Mouse (Mus musculus) embryonic fibroblast, embryonic 13.5 days (primary cell): Measurements from ENCODE around the gene Gm10961. TPM values are rescaled to one million over a fixed set of nuclear protein-coding genes. Genes with fewer than 3 reads are reported as not detected.
A peak's percentile ranks its signal among the peaks of the same experiment; 100 is the strongest.

Experiments used
- H3K27ac ChIP-seq: 2 replicates; pipeline ENCODE4 v1.5.1; 2012; ENCODE audit warnings: low read length, control low read depth, inconsistent platforms; ENCODE audit not compliant: insufficient read depth
- H3K4me1 ChIP-seq: 2 replicates; pipeline ENCODE4 v1.6.1; 2011; ENCODE audit warnings: low read length; ENCODE audit not compliant: control insufficient read depth, insufficient read depth
- H3K4me3 ChIP-seq: 2 replicates; pipeline ENCODE4 v1.5.1; 2011; ENCODE audit warnings: mild to moderate bottlenecking, control low read depth, low read length; ENCODE audit not compliant: insufficient read depth
- CTCF ChIP-seq: IDR thresholded peaks from 2 replicates; pipeline ENCODE4 v1.5.1; 2011; ENCODE audit warnings: mild to moderate bottlenecking, control low read depth, low read length, moderate library complexity, borderline replicate concordance; ENCODE audit not compliant: insufficient read depth
- POLR2A ChIP-seq: IDR thresholded peaks from 2 replicates; pipeline ENCODE4 v1.6.1; 2011; ENCODE audit warnings: low read depth, mild to moderate bottlenecking, control low read depth, low read length, moderate library complexity
- polyA plus RNA-seq: library from polyadenylated mRNA; stranded (reverse); fragments of >200 nt; gene quantifications from 2 replicates; pipeline ENCODE4 v1.2.4, GENCODE M21; 2011; ENCODE audit warnings: low read depth; ENCODE audit not compliant: missing spikeins, insufficient read length

Gm10961 gene
- polyA plus RNA-seq, 1 experiment: not detected

DNA sequence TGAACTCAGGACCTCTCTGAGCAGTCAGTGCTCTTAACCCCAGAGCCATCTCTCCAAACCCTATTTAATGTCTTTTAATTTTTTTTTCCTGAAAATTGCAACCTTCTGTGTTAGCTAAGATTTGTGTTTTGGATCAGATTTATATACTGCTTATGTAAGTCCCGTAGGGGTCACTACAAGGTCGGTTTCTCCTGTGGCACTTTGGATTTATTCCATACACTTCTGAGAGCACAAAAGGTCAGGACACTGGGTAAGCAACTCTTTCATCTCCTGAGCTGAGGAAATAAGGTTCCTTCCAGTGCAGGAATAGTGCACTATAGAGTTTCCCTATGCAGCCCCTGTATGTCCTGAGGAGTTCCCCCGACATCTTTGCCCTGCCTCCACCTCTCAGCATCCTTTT is 24.4 kb downstream of the Gm10961 start:
- no peak overlapping the region for H3K4me3 ChIP-seq
- TF ChIP-seq CTCF (no peak), POLR2A (no peak)
- H3K27ac ChIP-seq: no peak overlapping the region
- H3K4me1 ChIP-seq: no peaks in the 10 kb centered on the region

DNA sequence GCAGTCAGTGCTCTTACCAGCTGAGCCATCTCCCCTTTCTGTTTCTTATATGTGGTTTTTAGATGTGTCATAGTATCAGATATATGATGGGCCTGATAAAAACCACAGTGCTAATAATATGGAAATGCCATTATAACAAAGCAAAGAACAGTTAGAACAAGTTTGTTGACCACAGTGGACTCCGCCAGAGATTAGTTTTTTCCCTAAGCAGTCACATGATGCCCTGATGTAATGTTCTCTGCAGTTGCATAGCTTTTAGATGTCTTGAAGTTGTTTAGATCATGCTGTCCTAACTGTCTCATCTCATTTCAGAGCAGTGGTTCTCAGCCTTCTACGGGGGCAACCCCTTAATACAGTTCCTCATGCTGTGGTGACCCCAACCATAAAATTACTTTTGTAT is 25.0 kb downstream of the Gm10961 start:
- H3K4me1 ChIP-seq: no peaks in the 10 kb centered on the region
- H3K4me3 ChIP-seq: no peak overlapping the region
- TF ChIP-seq CTCF: no peak
- no peak for TF ChIP-seq POLR2A
- peak overlapping the region; percentile 57 for H3K27ac ChIP-seq

DNA sequence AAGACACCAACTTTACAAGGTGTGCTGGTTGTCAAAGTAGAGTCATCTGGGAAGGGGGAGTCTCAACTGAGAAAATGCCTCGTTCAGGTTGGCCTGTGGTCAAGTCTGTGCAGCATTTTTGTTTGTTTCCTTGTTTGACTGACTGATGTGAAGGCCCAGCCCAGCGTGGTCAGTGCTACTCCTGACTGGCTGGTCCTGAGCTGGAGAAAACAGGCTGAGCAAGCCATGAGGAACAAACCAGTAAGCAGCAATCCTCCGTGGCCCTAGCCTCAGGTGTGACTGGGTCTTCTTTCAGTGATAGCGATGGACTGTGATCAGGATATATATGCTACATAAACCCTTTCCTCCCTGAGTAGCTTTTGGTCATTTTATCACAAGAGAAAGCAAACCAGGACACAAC is 25.8 kb downstream of the Gm10961 start:
- TF ChIP-seq POLR2A (no peak), CTCF (no peak)

DNA sequence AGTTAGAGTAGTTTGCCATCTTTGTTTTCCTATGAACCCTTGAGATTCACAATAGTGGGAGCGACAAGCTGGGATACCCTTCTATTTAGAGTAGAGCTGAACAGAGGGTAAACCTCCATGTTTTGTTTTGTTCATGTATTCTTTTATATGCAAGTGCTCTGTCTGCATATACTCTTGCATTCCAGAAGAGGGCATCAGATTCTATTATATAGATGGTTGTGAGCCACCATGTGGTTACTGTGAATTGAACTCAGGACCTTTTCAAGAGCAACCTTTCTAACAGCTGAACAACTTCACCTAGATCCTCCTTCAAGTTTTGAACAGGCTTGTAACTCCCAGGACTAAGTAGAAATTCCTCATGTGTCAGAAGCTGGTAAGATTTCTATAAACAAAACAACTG is 27.9 kb downstream of the Gm10961 start:
- Histone ChIP-seq H3K27ac (no peak overlapping the region), H3K4me1 (no peaks in the 10 kb centered on the region), H3K4me3 (no peak overlapping the region)
- TF ChIP-seq CTCF (no peak), POLR2A (no peak)

More for the DNA sequence above, 25.8 kb downstream of the Gm10961 start:
- Histone ChIP-seq H3K4me3 (no peak overlapping the region), H3K4me1 (no peaks in the 10 kb centered on the region), H3K27ac (peak overlapping the region; percentile 57; the same call in 1 of the 2 replicates)

DNA sequence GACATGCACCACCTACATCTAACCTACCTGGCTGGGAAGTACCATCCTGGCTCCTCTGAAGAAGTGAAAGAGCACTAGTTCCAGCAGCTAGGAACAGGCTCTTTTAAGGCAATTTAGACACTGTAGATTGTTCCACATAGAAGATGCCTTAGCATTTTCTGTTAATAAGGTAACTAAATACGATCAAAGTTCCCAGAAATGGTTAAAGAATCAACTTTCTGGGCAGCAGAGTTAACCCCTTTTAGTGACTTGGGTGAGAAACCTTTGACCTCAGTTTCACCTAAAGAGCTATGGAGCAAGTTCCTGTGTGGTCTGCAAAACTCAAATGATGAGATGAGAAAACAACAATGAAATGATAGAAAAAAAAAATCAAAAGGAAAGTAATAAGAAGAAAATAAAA is 33.5 kb downstream of the Gm10961 start:
- Histone ChIP-seq H3K4me3 (no peak overlapping the region), H3K4me1 (no peaks in the 10 kb centered on the region), H3K27ac (no peak overlapping the region)
- no peak for TF ChIP-seq POLR2A

DNA sequence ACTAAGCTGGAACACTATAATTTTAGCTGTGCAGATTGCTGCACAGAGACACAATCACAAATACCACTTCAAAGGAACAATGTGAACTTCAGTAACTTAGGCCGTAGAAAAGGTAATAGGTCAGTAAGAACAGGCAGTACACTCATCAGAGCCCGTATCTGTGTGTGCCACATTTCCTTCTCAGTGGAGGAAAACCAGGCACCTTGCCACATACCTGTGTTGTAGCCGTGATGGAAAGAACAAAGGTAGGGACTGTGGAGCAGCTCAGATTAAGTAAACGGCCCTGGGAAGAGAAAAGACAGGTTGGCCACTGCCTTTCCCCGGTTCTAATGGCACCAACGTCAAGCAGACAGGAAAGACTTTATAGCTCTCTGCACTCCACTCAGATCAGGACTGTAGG is 36.3 kb downstream of the Gm10961 start:
- TF ChIP-seq POLR2A: no peak
- TF ChIP-seq CTCF: no peak
- Histone ChIP-seq H3K27ac (no peak overlapping the region), H3K4me3 (no peak overlapping the region), H3K4me1 (0 out of 2 replicates have a peak, but pooled peaks cover 2% of the 10 kb centered on the region)

DNA sequence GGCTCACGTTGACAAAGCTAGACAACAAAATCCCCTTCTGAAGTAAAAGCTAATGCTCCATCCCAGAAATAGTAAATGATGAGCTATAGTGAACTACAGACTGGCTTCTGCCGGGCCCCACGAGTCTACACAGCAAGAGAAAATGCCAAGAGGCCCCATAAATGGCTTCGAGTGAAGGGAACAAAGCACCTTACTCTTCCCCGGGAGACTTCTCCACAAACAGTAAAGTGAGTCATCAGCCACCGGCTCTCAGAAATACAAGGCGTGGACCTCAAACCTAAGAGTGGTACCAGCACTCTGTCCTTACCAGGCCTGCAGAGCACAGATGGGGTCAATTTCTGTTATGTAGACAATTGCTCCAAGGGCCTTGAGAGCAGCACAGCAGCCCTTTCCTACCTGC is 37.7 kb downstream of the Gm10961 start:
- no peak overlapping the region for H3K27ac ChIP-seq
- H3K4me1 ChIP-seq: 0 out of 2 replicates have a peak, but pooled peaks cover 2% of the 10 kb centered on the region
- TF ChIP-seq CTCF (no peak), POLR2A (no peak)
- no peak overlapping the region for H3K4me3 ChIP-seq

DNA sequence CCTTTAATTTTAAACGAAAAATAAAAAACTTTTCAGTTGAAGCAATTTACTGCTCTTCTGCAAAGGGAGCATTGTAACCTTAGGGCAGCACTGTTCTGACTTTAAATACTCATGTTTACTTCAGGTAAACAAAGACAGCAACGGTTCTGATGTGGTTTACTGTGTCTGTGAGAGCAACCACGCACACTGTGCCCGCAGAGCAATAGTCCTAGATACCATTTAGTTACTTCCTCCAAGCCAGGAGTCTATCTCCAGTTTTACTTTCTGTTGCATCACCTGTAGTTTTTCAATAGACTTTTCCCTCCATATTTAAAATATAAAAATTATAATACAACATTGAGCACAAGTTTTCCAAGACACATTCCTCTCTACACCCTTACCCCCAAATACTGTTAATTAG is 39.4 kb downstream of the Gm10961 start:
- TF ChIP-seq POLR2A (no peak), CTCF (no peak)
- Histone ChIP-seq H3K4me1 (peaks cover 2% of the 10 kb centered on the region; the same call in 1 of the 2 replicates), H3K4me3 (no peak overlapping the region), H3K27ac (no peak overlapping the region)

DNA sequence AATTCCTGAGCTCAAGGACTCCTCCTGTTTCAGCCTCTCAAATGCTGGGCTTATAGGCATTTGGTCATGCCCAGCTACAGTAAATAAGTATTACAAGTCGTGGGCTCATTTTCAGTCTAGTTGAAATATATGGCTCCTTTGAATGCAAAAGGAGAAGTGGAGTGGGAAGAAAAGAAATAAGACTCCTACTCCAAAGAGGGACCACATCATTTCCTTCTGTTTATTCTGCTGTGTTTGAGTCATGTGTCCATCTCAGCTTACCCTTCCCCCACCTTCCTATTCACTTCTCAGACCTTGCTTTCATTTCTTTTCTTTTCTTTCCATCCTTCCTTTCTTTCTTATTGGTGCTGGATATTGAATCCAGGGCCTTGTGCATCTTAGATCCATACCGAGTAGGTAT is 40.4 kb downstream of the Gm10961 start:
- no peak overlapping the region for H3K27ac ChIP-seq
- no peak for TF ChIP-seq CTCF
- TF ChIP-seq POLR2A: no peak
- no peak overlapping the region for H3K4me3 ChIP-seq
- peaks cover 2% of the 10 kb centered on the region; the same call in 1 of the 2 replicates for H3K4me1 ChIP-seq

DNA sequence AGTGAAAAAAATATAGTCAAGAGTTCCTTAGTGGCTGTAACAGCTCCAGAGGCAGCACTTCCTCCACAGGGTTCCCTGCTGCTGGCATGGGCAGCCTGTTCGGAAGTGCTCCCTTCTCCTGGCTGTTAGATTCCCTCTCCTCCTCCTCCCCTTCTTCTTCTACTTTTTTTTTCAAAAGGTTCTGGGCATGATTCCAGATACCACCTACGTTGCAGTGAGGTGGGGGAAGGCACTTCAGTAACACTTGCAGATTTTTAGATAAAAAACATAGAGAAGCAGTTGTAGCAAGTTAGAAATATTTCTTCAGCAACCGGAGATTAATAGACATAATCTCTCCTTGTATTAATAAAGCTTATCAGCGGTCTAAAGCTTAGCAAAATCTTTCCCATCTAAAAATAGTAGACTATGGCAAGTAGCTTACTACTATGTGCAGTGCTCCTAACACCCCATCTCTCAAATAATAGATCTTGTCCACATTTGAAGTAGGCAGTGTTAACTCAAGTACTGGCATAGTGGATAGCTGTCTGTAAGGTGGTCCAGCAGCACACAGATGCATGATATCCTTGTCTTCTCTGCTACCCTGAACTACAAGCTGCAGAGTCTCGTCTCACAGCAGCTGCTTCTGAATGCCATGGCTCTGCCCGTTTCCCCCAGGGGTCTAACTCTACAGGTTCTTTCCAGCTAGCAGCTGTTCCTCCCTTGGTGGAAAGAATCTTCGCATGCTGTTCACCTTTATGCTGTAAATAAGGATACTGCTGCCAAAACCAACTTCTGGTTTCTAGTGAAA is 49.9 kb downstream of the Gm10961 start:
- Histone ChIP-seq H3K4me1 (peaks cover 22% of the 10 kb centered on the region), H3K27ac (0 out of 2 replicates have a peak overlapping the region, but pooled peaks have one; percentile 2), H3K4me3 (no peak overlapping the region)
- TF ChIP-seq POLR2A (no peak), CTCF (no peak)

Other genes starting within 250 kb of the Gm10961 start
- gene Kcnc4, start 171.8 kb upstream of the Gm10961 start, polyA plus RNA-seq: not detected in 2 replicates
- gene Slc6a17, start 113.3 kb upstream of the Gm10961 start, polyA plus RNA-seq: 10.4 and 10.9 TPM in 2 replicates
- 0.37 TPM in 1 of 2 replicates, not detected in the other for gene Ubl4b, start 76.2 kb upstream of the Gm10961 start, polyA plus RNA-seq
- gene Alx3, start 36.3 kb upstream of the Gm10961 start, polyA plus RNA-seq: 1.8 and 1.9 TPM in 2 replicates
- 39.1 and 41.7 TPM in 2 replicates for gene Strip1, start 372 bp downstream of the Gm10961 start, polyA plus RNA-seq
- gene Ahcyl1, start 65.2 kb downstream of the Gm10961 start, polyA plus RNA-seq: 216 and 238 TPM in 2 replicates
- 208 and 272 TPM in 2 replicates for gene Csf1, start 129.1 kb downstream of the Gm10961 start, polyA plus RNA-seq
- gene Eps8l3, start 245.9 kb downstream of the Gm10961 start, polyA plus RNA-seq: not detected in 2 replicates